Mouse (Mus musculus) myocyte (in vitro differentiated cells): ENCODE results near the gene Rbm47.

Experiments
- CEBPB ChIP-seq: IDR thresholded peaks from 2 replicates; pipeline ENCODE4 v1.6.1; 2011; ENCODE audit warnings: mild to moderate bottlenecking, moderate library complexity; ENCODE audit not compliant: poor library complexity, insufficient read depth, severe bottlenecking
- E2F4 ChIP-seq: IDR thresholded peaks from one replicate; pipeline ENCODE4 v1.6.1; 2011; ENCODE audit warnings: mild to moderate bottlenecking, control low read depth, moderate library complexity; ENCODE audit not compliant: insufficient read depth
- MAX ChIP-seq: IDR thresholded peaks from one replicate; pipeline ENCODE4 v1.6.1; 2011; ENCODE audit warnings: low read depth, mild to moderate bottlenecking, control low read depth
- MYOD1 ChIP-seq, 3 experiments: IDR thresholded peaks; one replicate each; pipeline ENCODE4 v1.6.1; 2011; ENCODE audit warnings: control low read depth in 2 of 3, low read depth in 2 of 3, mild to moderate bottlenecking in 2 of 3, moderate library complexity in 1 of 3; ENCODE audit not compliant: insufficient read length in 2 of 3, control insufficient read depth in 1 of 3
- MYOG ChIP-seq, 3 experiments: IDR thresholded peaks; one replicate each; pipeline ENCODE4 v1.6.1; 2011; ENCODE audit warnings: control low read depth in 2 of 3, low read depth in 2 of 3, mild to moderate bottlenecking in 2 of 3; ENCODE audit not compliant: insufficient read length in 2 of 3, control insufficient read depth in 1 of 3, insufficient read depth in 1 of 3
- POLR2A ChIP-seq: IDR thresholded peaks from one replicate; pipeline ENCODE4 v1.6.1; 2011; ENCODE audit warnings: low read depth, mild to moderate bottlenecking, control low read depth, moderate library complexity; ENCODE audit not compliant: insufficient read length
- POLR2AphosphoS2 ChIP-seq: IDR thresholded peaks from one replicate; pipeline ENCODE4 v1.6.1; 2011; ENCODE audit warnings: low read depth, control low read depth; ENCODE audit not compliant: insufficient read length
- REST ChIP-seq: IDR thresholded peaks from one replicate; pipeline ENCODE4 v1.6.1; 2011; ENCODE audit warnings: mild to moderate bottlenecking, control low read depth, moderate library complexity; ENCODE audit not compliant: insufficient read depth, insufficient read length
- SRF ChIP-seq: IDR thresholded peaks from one replicate; pipeline ENCODE4 v1.6.1; 2011; ENCODE audit warnings: low read depth; ENCODE audit not compliant: control insufficient read depth, insufficient read length
- TCF12 ChIP-seq: IDR thresholded peaks from one replicate; pipeline ENCODE4 v1.6.1; 2011; ENCODE audit warnings: mild to moderate bottlenecking, control low read depth; ENCODE audit not compliant: poor library complexity, insufficient read depth, severe bottlenecking
- TCF3 ChIP-seq: IDR thresholded peaks from one replicate; pipeline ENCODE4 v1.6.1; 2011; ENCODE audit warnings: low read depth, control low read depth; ENCODE audit not compliant: insufficient read length
- USF1 ChIP-seq: IDR thresholded peaks from one replicate; pipeline ENCODE4 v1.6.1; 2011; ENCODE audit warnings: low read depth, mild to moderate bottlenecking, control low read depth, moderate library complexity

DNA sequence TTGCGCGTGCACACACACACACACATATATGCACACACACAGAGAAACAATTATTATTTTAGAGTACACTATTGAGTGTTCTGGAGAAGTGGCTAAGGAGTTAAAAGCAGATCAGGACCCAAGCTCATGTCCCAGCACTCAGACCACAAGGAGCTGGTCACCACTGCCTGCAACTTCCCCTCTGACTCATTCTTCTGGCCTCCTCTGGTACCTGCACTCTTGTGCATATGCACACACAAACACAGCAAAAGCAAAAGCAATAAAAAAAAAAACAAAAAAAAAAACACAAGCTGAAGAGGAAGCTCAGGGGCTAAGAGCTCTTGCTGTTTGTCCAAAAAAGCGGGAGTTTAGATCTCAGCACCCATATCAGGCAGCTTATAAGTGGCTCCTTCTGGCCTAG is 25.6 kb downstream of the Rbm47 start:
- no peak for TF ChIP-seq MAX
- no peak for TF ChIP-seq POLR2A
- TF ChIP-seq E2F4, result no peak
- no peak for TF ChIP-seq USF1
- no peak for TF ChIP-seq MYOD1 (IDR thresholded peaks at IDR 0.05; ENCODE audit: control insufficient read depth in 1 of 3, insufficient read length in 2 of 3, low read depth in 2 of 3)
- TF ChIP-seq POLR2AphosphoS2, result no peak
- TF ChIP-seq MYOG (IDR thresholded peaks at IDR 0.05; ENCODE audit: control insufficient read depth in 1 of 3, insufficient read depth in 1 of 3, insufficient read length in 2 of 3, low read depth in 2 of 3), result no peak
- no peak for TF ChIP-seq SRF
- TF ChIP-seq TCF3, result no peak
- TF ChIP-seq CEBPB, result no peak
- TF ChIP-seq TCF12, result no peak
- no peak for TF ChIP-seq REST
